8 mouse cellular contexts compared by ENCODE assay signal in genomic region chr7:29288942-29289638, GRCm38 (mm10). TPM values are rescaled to one million over a fixed set of nuclear protein-coding genes. Genes with fewer than 3 reads are reported as not detected.
DNase-seq lines count a peak whose midpoint lies in the region; ATAC-seq lines count a peak whose summit lies in the region.

Ppp1r14a (plus strand) TSS chr7:29289308.

- intact Hi-C loops in heart, postnatal 25 days (cut with DNase I) = no loop called here

- peak; percentile 75 for DNase-seq in ES-CJ7 (ENCODE audit: low read depth, low spot score)
- DNase-seq in heart, postnatal 25 days (ENCODE audit: low spot score) = peak; percentile 51
- peak in 1 of 2 experiments; percentile 42 for DNase-seq in layer of hippocampus, postnatal 14 days (ENCODE audit: low spot score in 2 of 2)
- DNase-seq in lung, postnatal 36 days = peak; percentile 86
- peak; percentile 23 for DNase-seq in right cerebral cortex, postnatal 25 days

- ATAC-seq in forebrain, embryonic 12.5 days (ENCODE audit: low FRiP score) = peak; percentile 60
- ATAC-seq in frontal cortex, adult (ENCODE audit: low TSS enrichment) = no peak

- H3K36me3 ChIP-seq in forebrain, embryonic 12.5 days (replicated peaks) = no peaks in the 10 kb centered on the region

- peak within 1 kb of the TSS; percentile 92 for H3K4me2 ChIP-seq in forebrain, embryonic 12.5 days

- 1% methylated on average over 59 of the region's 59 CpGs for WGBS in forebrain, embryonic 12.5 days

- H3K4me3 ChIP-seq in brown adipose tissue, adult 24 weeks (ENCODE audit: insufficient read depth, low read depth, low read length) = peak within 1 kb of the TSS; percentile 48
- peak within 1 kb of the TSS; percentile 55 for H3K4me3 ChIP-seq in forebrain, embryonic 12.5 days (replicated peaks)

- peaks cover 43% of the 10 kb centered on the region for H3K27me3 ChIP-seq in forebrain, embryonic 12.5 days

- H3K9ac ChIP-seq in forebrain, embryonic 12.5 days = peak within 1 kb of the TSS; percentile 65

- H3K4me1 ChIP-seq in brown adipose tissue, adult 24 weeks (ENCODE audit: control insufficient read depth, insufficient read depth, insufficient read length, low read length) = no peaks in the 10 kb centered on the region
- peaks cover 49% of the 10 kb centered on the region for H3K4me1 ChIP-seq in forebrain, embryonic 12.5 days

- no peaks in the 10 kb centered on the region for H3K9me3 ChIP-seq in forebrain, embryonic 12.5 days

- peak within 1 kb of the TSS; percentile 55 for H3K27ac ChIP-seq in brown adipose tissue, adult 24 weeks (replicated peaks; ENCODE audit: low read depth, low read length)
- peak within 1 kb of the TSS; percentile 60; the same call in 1 of the 2 replicates for H3K27ac ChIP-seq in forebrain, embryonic 12.5 days

RNA-seq across cellular contexts. Expression of gene Ppp1r14a, which starts in this region (rescaled TPM):
- 4.6 and 7.2 TPM in 2 replicates for polyA plus RNA-seq in brown adipose tissue, adult 24 weeks (2012; ENCODE audit: insufficient read depth, insufficient read length, missing spikeins)
- polyA plus RNA-seq in forebrain, embryonic 12.5 days (2016; fragmentation: Nextera tagmentation; extraction: Ambion mirVana) = 14.8 and 16.5 TPM in 2 replicates
- total RNA-seq in heart, postnatal 25 days (2021) = 1 to 10 TPM; 9.6 to 9.9 TPM
- total RNA-seq in layer of hippocampus, postnatal 14 days (2021) = 10 to 100 TPM; 10.8 to 11.0 TPM
